Mouse (Mus musculus): Measurements from ENCODE around the gene Rasgef1c.

The Rasgef1c gene

DNA sequence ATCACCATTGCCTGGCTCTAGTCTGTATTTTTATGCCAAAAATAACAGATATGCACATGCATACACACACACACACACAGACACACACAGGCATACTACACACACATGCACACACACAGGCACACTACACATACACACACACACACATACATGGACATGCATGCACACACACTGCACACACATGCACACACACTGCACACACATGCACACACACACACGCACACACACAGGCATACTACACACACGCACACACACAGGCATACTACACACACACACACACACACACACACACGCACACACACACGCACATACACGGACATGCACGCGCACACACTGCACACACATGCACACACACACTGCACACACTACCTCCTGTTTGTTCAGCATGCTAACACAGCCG is 77.3 kb downstream of the Rasgef1c start:
- DNase-seq = no peak

DNA sequence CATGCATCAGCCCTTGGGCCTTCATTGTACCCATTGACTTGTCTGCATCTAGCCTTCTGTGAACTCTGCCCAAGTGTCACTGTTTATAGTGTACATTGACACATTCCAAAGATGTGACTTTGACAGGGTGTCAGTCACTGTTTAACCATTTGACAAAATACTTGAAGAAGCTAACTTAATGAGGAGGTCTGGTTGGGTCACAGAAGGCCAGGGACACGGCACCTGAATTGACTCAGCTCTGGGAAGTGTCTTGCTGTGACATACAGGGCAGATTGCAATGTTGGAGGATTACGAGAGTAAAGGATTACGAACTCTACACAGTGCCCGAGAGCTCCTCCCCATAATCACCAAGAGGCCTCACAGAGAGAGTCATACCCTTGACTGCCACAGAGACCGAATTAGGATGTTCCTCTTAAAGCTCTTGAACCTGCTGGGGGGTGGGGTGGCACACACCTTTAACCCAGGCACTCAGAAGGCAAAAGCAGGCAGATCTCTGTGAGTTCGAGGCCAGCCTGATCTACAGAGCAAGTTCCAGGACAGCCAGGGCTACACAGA is 79.1 kb downstream of the Rasgef1c start:
- no peak for DNase-seq

DNA sequence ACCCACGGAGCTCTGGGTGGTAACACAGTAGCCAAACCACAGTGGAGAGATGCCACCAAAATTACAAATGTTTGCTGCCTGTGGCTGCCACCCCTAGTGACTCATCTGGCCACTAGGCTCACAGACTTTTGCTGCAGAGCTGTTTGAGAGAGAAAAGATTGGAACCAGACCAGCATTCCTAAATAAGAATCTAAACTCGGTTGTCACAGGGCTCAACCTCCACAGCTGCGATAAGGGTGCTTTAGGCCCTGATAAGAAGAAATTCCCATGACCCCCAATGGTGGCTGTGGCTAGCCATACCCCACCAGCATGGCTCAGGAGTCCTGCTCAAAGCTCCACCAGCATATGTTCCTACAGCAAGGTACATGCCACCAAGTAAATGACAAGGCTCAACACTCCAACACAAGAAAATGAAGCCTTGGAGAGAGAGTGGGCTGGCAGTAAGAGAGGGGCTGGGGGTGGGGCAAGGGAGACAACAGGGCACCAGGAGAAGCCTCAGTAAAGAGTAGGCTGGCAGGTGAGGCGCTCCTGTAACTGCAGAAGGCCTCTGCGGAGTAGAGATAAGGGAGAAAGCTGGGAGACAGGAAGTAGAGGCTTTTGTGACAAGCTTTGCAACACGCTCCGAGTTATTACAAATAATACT is 79.8 kb downstream of the Rasgef1c start:
- DNase-seq = no peak

DNA sequence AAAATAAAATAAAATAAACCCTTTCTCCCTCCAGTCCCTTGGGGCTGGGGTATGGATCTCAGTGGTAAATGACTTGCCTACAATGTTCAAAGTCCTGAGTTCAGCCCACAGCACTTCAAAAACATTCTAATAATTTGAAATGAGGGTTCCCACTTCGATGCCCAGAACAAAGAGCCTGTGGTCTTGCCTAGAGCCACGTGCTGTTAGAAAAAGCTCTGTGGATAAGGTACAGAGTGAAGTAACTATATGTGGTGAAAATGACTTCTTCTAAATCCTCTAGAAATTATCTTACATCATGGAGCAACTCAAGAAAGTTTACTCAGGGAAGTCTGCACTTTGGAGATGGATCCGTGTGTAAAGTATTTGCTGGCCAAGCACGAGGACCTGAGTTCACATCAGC is 80.5 kb downstream of the Rasgef1c start:
- no peak for DNase-seq

DNA sequence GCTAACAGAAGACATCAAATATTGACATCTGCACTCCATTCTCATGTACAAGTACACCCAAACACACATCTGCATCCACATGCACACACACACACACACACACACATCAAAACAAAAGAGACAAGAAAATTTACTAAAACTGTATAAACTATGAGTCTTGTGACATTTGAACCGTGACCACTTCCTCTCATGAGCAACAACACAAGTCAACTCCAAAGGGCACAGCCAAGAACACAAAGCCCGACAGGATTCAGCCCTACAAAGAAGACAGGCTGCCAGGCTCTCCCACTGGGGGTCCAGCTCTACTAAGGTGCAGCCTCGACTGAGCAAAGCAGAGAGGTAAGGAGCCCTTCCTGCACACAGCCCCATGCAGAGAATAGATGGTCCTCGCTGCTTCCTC is 81.2 kb downstream of the Rasgef1c start:
- no peak for DNase-seq

DNA sequence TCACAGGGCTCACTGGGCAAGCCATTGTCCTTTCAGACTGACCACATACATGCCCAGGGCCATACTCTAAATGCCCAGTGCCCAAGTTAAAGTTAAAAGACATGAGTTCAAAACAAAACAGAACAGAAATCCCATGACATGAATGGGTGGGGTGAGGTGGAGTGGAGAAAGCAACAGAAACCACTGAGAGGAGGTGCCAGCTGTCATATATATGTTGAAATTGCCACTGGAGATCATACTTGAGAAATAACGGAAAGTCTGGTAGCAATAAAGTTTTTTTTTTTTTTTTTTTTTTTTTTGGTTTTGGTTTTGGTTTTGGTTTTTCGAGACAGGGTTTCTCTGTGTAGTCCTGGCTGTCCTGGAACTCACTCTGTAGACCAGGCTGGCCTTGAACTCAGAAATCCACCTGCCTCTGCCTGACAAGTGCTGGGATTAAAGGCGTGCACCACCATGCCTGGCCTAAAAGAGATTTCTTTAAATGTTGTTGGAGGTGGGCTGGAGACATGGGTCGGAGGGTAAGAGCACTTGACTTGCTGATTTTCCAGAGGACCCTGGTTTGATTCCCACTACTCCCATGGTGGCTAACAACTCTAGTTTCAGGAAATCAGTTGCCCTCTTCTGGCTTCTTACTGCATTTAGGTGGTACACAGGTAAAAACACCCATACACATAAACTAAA is 82.4 kb downstream of the Rasgef1c start:
- no peak for DNase-seq

DNA sequence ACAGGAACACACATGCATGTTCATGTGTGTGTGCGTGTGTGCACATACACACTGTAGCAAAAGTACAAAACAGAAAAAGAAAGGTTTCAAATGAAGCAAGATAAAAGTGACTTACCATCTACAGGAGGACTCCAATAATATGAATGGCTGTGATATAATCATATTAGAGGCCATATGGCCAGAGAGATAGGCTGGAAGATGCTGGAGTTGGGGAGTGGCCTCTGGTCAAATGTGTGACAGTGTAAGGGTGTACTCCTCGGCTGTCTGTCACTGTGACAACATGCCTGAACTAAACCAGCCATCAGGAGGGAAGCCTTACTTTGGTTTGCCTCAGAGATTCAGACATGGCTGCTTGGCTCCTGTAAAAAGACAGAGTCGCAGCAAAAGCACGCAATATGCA is 83.4 kb downstream of the Rasgef1c start:
- DNase-seq = no peak

DNA sequence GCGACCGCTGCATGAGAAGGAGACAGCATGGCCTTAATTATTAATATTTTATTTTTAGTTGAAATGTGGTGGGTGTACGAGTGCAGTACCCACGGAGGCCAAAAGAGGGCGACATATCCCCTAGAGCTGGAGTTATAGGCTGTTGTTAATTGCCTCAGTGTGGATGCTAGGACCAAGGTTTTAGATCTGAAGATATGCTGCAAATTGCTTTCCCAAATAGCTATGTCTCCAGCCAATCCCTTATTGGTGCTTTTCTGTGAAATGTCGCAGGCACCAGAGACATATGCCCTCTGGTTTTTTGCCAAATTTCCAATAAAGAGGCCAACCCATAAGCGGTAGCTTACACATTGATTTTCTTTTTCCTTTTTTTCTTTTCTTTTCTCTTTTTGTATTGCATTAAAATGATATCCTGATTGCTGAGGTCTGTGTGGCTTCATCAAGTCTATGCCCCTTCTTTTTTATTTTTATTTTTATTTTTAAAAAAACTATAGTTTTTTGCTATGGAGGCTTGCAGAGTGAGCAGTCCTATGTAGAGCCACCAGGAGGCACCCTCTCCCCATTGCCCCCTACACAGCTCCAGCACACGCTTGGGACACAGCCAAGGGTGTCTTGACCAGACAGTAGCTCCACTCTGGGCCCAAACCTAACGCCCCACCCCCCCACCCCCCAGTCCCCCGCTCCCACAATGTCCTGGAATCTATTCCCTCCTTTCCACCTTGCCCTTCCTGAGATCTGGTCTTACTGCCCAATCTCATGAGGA is 84.8 kb downstream of the Rasgef1c start:
- peak; percentile 25 to 67 for DNase-seq

DNA sequence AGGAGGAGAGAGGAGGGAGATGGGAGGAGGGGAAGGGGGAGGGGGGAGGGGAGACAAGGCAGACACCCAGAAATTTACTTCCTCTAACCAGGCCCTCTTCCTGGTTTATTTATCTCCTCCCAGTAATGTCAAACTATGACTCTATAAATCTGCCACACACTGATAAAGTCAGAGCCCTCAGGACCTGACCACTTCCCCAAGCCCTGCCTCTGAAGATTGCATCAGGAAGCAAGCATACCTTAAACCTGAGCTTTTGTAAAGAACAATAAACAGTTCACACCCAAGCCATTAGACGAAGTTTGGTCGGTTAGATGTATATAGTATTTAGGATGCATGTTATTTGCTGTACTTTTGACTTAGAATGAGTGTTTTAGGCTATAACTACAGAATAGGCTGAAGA is 92.9 kb downstream of the Rasgef1c start:
- DNase-seq = no peak

DNA sequence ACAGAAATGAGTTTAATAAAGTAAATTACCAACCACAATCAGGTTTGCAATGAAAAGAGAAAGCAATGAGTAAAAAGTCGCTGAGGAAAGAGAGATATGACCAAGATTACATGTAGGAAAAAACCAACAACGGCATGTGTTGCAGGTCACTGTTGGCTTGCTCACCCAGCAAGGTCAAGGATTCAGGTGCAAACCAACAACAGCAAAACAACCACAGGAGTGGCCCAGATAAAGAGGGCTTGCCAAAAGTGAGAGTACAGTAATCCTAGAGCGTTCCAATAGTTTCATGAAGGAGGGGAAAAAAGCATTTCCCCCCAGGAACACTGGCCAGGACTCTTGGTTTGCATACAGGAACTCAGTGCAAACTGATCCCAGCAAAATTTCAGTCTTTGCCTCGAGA is 94.8 kb downstream of the Rasgef1c start:
- no peak for DNase-seq

DNA sequence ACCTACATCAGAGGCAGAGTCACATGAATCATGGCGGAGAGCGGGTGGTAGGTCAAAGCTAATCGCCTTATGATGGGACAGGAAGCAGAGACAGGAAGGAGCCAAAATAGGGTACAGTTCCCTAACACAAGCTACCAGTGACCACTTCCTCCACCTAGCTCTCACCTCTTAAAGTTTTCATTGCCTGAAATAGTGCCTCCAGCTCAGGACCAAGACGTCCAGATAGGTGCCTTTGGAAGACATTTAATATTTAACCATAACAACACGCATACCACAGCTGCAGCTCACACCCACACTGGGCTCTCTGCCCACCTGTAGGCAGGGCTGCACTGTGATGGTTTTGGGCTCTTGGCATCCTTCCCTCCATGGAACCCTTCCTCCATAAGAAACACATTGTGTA is 95.7 kb downstream of the Rasgef1c start:
- DNase-seq = no peak

DNA sequence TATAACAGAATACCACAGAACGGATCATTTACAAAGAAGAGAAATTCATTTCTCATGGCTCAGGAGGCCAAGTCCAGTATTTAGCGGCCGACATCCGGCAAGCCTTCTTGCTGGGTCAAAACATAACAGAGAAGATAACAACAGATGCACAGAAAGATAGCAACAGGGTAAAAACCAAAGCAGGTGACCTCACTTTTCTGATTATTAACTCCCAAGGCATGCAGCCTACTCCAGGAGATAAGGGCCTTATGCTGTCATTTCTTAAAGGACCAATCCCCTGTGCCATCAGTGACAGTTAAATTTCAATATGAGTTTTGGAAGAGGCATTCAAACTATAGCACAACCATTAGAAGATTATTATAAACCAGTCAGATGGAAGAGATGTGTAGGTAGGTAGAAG is 101.2 kb downstream of the Rasgef1c start:
- no peak for DNase-seq

DNA sequence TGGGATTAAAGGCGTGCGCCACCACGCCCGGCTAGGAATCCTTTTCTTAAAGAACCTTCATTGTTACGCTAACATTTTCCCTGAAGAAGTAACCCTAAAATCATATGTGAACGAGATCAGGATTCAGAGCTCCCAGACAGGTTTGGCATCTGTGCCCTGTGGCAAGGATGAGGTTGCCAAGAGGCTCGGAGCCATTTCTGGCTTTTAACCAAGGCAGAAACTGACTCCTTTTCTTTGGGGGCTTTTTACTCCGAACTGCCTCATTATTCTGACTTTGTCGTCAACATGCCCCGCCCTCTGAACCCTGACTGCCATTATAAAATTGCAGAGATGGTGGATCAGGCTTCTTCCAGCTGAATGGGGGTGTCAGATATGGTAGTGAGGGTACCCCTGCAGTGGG is 106.1 kb downstream of the Rasgef1c start:
- no peak for DNase-seq

DNA sequence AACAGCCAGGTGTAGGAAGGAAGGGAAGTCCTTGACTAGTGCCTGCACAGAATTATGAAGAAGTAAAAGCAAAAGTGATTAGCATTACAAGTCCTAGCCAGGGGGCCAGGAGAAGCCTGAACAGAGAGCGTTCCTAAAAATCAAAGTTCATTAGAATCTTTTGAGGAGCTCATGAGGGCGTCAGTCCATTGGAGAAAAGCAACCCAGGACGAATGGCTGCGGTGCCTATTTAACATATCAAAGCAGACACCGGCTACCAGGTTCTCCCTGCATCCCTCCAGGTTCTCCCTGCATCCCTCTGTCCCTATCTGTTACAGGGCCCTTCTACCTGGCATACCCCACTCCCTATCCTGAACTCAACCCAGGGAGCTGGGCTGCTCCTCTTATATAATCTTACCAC is 106.6 kb downstream of the Rasgef1c start:
- DNase-seq = no peak

DNA sequence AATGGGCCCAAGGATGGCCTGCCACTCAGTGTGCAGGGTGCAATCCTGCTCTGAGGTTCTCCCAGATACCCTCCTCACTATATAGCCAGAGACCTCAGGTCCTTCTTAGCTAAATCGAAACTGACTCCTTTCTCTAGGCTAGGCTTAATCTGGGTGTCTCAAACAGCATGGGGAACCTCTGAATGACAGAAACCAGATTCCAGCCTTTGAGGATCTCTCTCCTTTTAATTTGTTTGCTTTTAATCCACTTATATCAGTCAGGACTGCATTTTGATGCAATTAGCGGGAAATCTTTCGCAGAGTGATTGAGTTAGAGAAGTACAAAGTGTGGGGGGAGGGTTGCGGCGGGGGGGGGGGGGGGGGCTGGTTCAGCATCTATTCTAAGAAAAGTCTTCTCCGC is 111.4 kb downstream of the Rasgef1c start:
- no peak for DNase-seq

DNA sequence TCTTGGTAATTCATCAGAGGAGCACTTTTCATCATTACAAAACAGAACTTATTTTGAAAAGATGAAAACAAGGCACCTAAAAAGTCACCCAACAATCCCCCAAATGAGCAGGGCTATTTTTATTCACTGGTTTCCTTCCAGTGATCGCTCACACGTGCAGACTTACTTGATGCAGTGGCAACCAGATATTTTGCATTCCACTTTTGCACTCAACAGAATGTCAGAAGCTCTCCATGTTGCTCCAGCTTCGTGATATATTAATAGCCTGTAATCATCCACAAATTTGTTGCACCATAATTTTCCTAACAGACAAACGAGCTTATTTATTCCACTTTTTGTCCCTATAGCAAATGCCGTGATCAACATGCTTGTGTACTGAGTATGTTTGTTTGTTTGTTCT is 114.9 kb downstream of the Rasgef1c start:
- DNase-seq = no peak

DNA sequence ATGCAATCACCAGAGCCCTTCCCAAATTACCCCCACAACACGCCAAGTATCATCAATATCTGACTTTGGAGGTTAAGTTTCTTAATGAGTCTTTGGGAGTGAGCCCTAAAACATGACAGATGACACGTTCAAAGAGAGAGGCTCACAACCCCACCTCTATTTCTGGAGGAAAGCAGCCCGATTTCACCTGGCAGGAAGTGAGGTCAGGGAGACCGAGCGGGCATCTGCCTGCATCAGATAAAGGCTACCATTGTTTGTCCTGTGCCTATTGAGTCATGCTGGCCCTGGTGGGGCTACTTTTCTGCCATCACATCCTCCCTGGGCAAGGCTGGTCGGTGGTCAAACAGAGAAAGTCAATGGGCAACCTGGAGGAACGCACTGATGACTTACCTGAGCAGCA is 115.9 kb downstream of the Rasgef1c start:
- DNase-seq = no peak

DNA sequence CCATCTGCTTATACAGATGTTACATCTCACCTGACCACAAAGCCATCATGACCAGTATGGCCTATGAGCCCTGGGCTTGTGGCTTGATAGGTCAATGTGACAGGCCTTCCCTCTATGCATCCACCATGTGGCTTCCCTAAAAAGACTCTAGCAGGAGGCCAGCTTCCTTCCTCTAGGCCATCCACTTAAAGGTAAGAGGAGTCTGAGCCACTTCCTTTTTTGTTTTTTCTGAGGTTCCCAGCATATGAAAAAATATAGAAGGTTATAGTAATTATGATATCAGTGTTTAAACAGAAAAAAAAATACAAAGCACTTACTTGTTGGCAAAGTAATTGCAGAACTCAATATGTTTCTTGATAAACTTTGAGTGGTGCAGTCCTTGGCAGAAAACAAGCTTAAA is 117.2 kb downstream of the Rasgef1c start:
- DNase-seq = no peak

DNA sequence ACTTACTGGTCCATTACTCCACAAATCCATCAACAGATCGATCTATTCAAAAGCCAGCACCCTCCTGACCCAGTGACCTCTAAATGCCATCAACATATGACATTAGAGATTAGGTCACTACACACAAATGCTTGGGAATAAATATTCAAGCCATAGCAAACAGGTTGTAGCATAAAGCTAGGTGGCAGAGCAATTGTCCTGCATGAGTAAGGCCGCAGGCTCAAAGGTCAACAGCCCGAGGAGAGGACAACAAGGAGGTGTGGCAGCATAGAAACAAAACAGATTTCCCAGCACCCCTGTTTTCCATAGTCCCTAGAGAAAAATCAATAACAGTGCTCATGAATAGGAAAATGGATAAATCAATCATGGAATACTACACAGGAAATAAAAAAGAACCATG is 120.5 kb downstream of the Rasgef1c start:
- DNase-seq = no peak

DNA sequence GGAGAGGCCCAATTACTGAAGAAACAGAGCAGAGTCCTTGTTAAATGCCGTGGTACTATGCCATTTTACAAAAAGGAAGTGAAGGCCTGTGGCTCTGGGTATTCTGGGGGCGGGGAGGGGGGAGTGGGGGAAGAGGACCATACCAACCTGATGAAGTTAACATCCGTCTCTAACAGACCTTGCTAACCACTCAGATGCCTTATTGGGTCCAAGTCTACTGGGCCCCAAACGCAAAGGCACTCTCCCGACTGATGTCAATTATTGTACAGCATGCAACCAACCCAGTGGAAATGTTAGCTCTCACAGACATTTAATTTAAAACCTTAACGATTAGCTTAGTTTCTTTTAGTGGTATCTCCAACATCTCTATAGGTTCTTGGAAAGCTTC is 122.8 kb downstream of the Rasgef1c start:
- DNase-seq = peak in 1 of 2 experiments; percentile 26

DNA sequence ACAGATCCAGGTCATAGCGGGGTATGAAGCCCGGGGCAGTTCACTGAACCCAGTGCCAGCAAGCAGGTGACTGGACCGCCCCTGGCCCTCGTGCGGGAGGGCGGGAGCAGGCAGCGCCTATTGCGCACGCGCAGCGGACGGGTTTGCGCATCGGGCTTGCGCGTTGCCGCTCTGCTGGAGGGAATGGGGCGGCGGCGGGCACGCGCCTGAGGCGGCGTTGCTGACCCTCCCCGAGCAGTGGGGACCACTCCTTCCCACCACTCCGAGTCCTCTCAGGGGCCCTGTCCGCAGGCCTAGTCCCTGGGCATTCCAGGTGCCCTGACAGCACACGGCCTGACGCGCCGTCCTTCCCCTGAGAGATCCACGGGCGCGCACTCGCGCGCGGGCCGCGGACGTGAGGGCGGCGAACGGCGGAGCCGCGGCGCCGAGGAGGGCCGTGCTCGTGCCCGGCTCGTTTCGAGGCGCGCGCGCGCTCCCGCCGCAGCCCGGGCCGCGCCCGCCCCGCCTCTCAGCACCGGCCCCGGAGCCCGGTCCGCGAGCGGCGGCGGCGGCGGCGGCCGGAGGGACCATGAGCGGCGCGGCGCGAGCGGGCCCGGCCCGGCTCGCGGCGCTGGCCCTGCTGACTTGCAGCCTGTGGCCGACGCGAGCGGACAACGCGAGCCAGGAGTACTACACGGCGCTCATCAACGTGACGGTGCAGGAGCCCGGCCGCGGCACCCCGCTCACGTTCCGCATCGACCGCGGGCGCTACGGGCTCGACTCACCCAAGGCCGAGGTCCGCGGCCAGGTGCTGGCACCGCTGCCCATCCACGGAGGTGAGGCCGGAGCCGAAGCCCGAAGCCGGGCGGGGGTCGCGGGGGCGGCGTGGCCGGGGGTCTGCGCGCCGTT is 123.4 kb downstream of the Rasgef1c start, which contains the start of gene Rnf130:
Gene Rnf130, plus strand, starts transcription at position 514 of the 888 bp plus-strand sequence.
- peak; percentile 93 to 95 for DNase-seq

DNA sequence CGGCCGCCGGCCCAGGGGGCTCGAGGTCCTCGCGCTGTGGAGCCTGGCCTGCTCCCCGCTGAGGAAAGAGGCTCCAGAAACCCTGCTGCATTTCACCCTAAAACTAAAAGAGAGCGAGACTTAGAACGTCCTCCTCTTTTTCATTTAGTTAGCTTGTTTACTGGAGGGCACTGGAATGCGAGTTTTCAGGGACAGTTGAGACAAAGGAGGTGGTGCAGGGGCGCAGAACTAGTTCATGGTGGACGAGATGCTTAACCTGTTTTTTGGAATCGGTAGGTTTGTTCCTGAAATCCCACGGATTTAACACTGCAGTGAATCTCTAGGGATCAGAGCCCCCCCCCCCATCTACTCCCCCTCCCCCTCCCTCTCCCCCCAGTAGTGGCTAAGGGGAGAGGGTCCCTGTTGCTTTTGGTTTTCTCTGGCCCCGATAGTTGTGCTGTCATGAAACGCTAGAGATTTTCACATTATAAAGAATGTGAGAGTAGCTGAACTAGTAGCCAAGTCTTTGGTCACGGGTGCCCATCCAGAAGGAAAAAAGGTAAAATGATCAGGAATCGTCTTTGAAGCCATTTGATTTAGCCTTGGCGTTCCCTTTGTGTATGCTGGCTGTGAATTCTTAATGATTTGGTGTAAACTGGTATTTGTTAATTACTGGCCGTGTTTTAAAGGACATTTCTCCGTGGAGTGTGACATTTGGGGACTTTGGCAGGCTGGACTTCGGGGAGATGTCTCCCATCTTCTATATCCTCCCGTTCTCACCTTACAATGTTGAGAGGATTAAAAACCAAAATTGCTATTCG is 124.3 kb downstream of the Rasgef1c start:
- no peak for DNase-seq

Measured in spleen, adult 18-20 months (tissue).